Mouse (Mus musculus) midbrain, embryonic 14.5 days (tissue): ENCODE measurements around the gene Aspg. TPM values are rescaled to one million over a fixed set of nuclear protein-coding genes. Genes with fewer than 3 reads are reported as not detected.
A peak's percentile ranks its signal among the peaks of the same experiment; 100 is the strongest.

Experiments used
- ATAC-seq: fragments of 200-750 bp; cut with Nextera tagmentation; 2 replicates; pipeline ENCODE4 v1.8.0; 2017; ENCODE audit warnings: moderate number of reproducible peaks, moderate library complexity; ENCODE audit not compliant: low FRiP score, low TSS enrichment
- DNase-seq: peaks from one replicate; pipeline ENCODE4 v3.0.0-alpha.2; 2015
- H3K27ac ChIP-seq: fragments of 300-500 bp; sonication (generic); replicated peaks from 2 replicates; pipeline ENCODE4 v1.5.1; 2014; ENCODE audit warnings: mild to moderate bottlenecking, low read depth, low read length, moderate library complexity
- H3K27me3 ChIP-seq: fragments of 300-500 bp; sonication (generic); 2 replicates; pipeline ENCODE4 v1.6.1; 2014; ENCODE audit warnings: low read length, control low read depth, mixed read lengths; ENCODE audit not compliant: control insufficient read depth, insufficient read depth
- H3K36me3 ChIP-seq: fragments of 300-500 bp; sonication (generic); 2 replicates; pipeline ENCODE4 v1.6.1; 2014; ENCODE audit warnings: low read length, control low read depth; ENCODE audit not compliant: control insufficient read depth, insufficient read depth
- H3K4me1 ChIP-seq: fragments of 300-500 bp; sonication (generic); 2 replicates; pipeline ENCODE4 v1.6.1; 2014; ENCODE audit warnings: mild to moderate bottlenecking, antibody characterized with exemption, low read length, control low read depth; ENCODE audit not compliant: control insufficient read depth, insufficient read depth
- H3K4me2 ChIP-seq: fragments of 300-500 bp; sonication (generic); 2 replicates; pipeline ENCODE4 v1.6.1; 2014; ENCODE audit warnings: mild to moderate bottlenecking, low read length, moderate library complexity
- H3K4me3 ChIP-seq: fragments of 300-500 bp; sonication (generic); replicated peaks from 2 replicates; pipeline ENCODE4 v1.5.1; 2014; ENCODE audit warnings: low read depth, low read length
- H3K9ac ChIP-seq: fragments of 300-500 bp; sonication (generic); replicated peaks from 2 replicates; pipeline ENCODE4 v1.6.1; 2014; ENCODE audit warnings: mild to moderate bottlenecking, low read length, moderate library complexity
- H3K9me3 ChIP-seq: fragments of 300-500 bp; sonication (generic); 2 replicates; pipeline ENCODE4 v1.6.1; 2016; ENCODE audit warnings: low read length, control low read depth, mixed read lengths; ENCODE audit not compliant: control insufficient read depth
- WGBS: fragments of 180-500 bp; shearing (Covaris S2); extraction: QIAGEN DNeasy Blood & Tissue Kit; methylation state at CpG from one replicate; pipeline ENCODE4 v1.1.7; 2014; 5-methylcytosine and 5-hydroxymethylcytosine counted together
- polyA plus RNA-seq: library from polyadenylated mRNA; unstranded; fragments of >200 nt; fragmentation: Nextera tagmentation; extraction: Ambion mirVana; gene quantifications from 2 replicates; pipeline ENCODE4 v1.2.1, GENCODE M21; 2014

Gene Aspg
- polyA plus RNA-seq, 1 experiment from 2014 or later: not detected

DNA sequence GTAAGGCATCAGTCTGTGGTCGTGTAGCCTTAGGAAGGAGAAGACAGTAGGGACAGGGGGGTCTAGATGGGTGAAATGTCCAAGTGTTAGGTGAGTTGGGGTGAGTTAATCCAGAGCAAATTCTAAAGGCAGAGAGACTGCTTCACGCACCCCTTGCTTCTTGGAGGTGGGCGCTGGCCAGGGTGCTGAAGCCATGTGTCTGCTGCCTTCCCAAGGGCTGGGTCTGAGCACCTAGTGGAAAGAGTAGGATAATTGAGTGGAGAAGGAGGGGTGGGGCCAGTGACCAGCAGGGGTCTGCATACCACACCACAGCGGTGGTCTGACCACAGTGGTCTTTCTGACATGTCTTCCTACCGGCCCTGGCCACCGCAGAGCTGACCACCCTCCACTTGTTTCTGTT is 34.8 kb downstream of the Aspg start:
- ATAC-seq: no peak
- WGBS: 11% methylated on average over 6 of the region's 6 CpGs

DNA sequence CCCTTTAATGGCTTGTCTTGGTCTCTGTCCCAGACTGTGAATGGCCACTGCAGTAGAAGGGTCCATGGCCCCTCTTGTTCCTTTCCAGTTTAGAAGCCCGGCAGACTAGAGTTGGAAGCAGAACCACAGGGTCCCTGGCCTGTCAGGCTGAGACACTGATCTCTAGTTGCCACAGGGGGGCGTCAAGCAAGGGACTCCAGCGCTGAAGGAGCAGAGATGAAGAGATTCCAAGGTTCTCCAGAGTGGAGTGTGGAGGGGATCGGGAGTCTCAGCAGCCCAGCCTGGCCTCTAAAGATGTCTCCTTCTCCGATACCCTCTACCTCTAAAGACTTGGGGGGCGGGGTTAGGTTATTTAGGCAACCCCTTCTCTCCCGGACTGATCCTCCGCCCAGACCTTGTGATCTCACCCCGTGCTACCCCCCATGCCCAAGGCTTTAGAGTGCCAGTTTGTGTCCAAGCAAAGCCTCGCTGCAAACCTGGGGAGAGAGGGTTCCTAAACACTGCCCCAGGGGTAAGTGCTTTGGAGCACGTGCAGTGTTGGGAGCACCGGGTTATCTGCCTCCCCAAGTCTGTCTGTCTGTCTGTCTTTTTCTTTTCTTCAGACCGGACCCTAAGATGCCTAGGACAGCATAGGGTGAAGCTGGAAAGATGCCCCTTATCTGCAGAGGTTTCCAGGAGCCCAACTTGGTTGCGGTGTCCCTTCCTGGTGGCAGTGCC is 36.8 kb downstream of the Aspg start:
- Histone ChIP-seq H3K9me3 (no peaks in the 10 kb centered on the region), H3K4me3 (peak overlapping the region; percentile 57), H3K4me1 (peaks cover 38% of the 10 kb centered on the region), H3K27ac (peak overlapping the region; percentile 72; the same call in 1 of the 2 replicates), H3K36me3 (no peaks in the 10 kb centered on the region), H3K27me3 (peaks cover 40% of the 10 kb centered on the region), H3K9ac (peak overlapping the region; percentile 73; the same call in 1 of the 2 replicates), H3K4me2 (peak overlapping the region; percentile 85)
- WGBS: 3% methylated on average over 14 of the region's 14 CpGs
- peak; percentile 82 for DNase-seq
- ATAC-seq: no peak

More for the DNA sequence above, 34.8 kb downstream of the Aspg start:
- Histone ChIP-seq H3K36me3 (no peaks in the 10 kb centered on the region), H3K4me1 (peaks cover 20% of the 10 kb centered on the region), H3K4me2 (no peak overlapping the region), H3K27me3 (peaks cover 30% of the 10 kb centered on the region), H3K9ac (no peak overlapping the region), H3K9me3 (no peaks in the 10 kb centered on the region), H3K4me3 (no peak overlapping the region), H3K27ac (no peak overlapping the region)
- DNase-seq: no peak

DNA sequence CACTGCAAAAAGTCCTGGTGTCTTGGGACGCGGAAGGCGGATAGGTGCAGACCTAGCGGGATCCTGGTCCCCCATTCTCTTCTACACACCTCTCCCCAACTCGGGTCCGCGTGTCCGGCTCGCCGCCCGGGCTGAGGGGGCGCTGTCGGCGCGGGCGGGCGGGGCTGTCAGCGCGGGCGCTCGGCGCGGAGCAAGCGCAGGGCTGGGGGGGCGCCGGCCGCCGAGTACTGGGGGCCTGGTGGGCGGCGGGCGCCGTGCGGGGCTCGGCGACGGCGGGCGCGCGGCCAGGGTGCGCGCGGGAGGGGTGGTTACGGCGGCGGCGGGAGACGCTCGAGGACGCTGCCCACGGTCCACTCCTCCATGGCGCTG is 37.3 kb downstream of the Aspg start:
- Histone ChIP-seq H3K4me2 (peak overlapping the region; percentile 85), H3K27me3 (peaks cover 40% of the 10 kb centered on the region), H3K9ac (peak overlapping the region; percentile 73), H3K27ac (peak overlapping the region; percentile 72), H3K9me3 (no peaks in the 10 kb centered on the region), H3K4me1 (peaks cover 43% of the 10 kb centered on the region), H3K4me3 (peak overlapping the region; percentile 57), H3K36me3 (no peaks in the 10 kb centered on the region)
- DNase-seq: peak; percentile 71
- no peak for ATAC-seq
- under 1% methylated on average over 46 of the region's 52 CpGs for WGBS

DNA sequence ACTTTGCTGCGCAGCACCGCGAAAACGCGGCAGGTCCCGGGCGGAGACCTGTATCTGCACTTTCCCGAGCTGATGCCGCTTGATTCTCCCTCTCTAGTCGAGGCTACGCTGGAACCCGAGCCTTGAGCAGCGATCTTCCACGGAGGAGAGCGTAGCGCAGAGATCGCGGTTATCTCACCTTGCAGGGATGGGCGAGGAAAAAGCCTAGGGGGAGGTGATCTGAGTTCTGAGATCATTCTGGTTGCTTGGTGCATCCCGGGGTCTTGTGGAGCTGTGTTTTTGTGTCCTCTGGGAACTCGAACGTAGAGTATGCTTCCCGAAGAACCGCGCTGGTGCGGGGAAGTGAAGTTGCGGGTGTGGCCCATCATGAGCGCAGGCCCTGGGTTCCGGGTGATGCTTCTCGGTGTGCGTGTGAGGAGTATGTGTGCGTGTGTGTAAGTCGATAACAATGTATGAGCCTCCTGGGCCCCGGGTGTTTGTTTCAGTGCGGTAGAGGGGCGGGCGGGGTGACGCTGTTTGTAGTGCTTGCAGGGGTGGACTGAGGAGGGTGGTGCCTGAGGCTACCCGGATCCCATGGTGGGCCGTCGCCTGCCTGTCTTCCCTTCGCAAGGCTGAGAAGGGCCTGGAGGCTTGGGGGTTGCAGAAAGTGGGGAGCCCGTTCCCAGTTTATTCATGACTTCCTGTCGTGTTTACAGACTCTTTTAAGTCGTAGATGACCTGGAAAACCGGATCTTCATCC is 38.1 kb downstream of the Aspg start:
- Histone ChIP-seq H3K27me3 (peaks cover 40% of the 10 kb centered on the region), H3K27ac (peak overlapping the region; percentile 72), H3K36me3 (no peaks in the 10 kb centered on the region), H3K4me1 (peaks cover 46% of the 10 kb centered on the region), H3K4me3 (peak overlapping the region; percentile 57), H3K9ac (peak overlapping the region; percentile 73), H3K9me3 (no peaks in the 10 kb centered on the region), H3K4me2 (peak overlapping the region; percentile 85)
- DNase-seq: peak; percentile 65
- WGBS: under 1% methylated on average over 46 of the region's 46 CpGs
- ATAC-seq: no peak

DNA sequence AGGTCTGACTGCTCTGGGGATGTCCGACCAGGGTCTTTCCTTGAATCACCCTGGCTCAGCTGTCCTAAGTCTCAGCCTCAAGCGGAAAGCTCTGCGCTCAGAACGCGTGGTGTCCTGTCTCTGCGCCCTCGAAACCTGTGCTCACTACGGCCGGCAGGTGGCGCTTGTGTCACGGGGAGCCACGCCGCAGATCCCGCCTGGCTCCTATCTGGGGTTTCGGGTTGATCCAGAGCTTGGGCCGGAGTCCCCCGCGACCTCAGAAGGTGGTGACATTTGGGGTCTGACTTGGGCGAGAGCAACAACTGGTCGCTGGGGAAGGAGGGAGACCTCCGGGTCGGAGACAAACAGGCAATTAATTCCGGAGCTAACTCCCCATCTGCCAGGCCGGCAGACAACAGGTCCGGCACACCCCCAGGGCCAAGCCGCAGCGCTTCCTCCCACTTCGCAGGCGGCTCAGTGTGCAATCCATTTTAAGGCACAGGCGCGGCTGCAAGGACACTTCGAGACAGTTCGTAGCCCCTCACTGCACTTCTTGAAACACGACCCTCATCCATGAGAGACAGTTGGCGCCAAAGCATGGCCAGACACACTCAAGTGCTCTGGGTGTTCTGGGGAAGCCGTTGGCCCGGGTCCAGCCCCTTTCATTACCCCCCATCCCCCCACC is 38.9 kb downstream of the Aspg start:
- H3K4me2 ChIP-seq: peak overlapping the region; percentile 85
- peak overlapping the region; percentile 73 for H3K9ac ChIP-seq
- ATAC-seq (peak; percentile 55; the same call in 1 of the 2 replicates), DNase-seq (peak; percentile 95)
- no peaks in the 10 kb centered on the region for H3K36me3 ChIP-seq
- WGBS: under 1% methylated on average over 37 of the region's 37 CpGs
- no peaks in the 10 kb centered on the region for H3K9me3 ChIP-seq
- peak overlapping the region; percentile 72 for H3K27ac ChIP-seq
- peaks cover 46% of the 10 kb centered on the region for H3K4me1 ChIP-seq
- peak overlapping the region; percentile 57 for H3K4me3 ChIP-seq
- peaks cover 39% of the 10 kb centered on the region for H3K27me3 ChIP-seq

DNA sequence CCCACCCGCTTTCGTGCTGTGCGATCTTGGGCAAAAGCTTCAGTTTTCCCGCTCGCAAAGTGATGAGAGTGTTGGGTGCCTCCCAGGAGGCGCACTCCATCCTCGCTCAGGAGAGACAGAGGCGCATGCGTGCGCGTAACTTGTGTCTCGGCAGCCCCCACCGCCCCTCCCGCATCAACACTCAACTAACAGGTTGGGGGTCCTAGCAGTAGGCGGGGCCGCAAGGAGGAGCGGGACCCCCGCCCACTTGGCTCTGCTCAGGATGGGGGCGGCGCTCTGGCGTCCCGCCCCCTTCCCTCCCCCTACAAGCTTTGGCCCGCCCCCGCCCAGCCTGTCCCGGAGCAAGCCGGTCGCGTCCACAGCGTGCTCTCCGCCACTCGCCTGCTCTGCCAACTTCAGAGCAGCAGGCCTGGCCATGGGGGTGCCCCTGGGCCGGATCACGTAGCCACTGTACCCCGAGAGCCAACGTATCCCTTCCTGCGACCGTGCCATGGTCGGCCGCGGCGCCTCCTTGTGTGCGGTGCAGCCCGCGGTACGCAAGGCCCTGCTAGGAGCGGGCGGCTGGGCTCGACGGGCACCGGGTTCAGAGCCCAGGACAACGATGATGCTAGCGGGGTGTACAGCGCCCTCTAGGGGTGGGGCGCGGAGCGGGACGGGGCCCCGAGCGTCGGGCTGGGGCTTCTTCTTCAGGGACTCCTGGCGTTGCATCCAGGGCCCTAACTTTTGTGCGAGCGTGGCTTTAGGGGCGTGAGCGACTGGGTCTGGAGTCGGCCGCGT is 39.6 kb downstream of the Aspg start, which contains the start of gene Kif26a:
Kif26a (plus strand) TSS at position 334 of the 777 bp plus-strand sequence.
- DNase-seq (peak; percentile 82), ATAC-seq (peak; percentile 58)
- H3K27ac ChIP-seq: peak within 1 kb of the TSS; percentile 72
- no peaks in the 10 kb centered on the region for H3K36me3 ChIP-seq
- peaks cover 32% of the 10 kb centered on the region for H3K27me3 ChIP-seq
- peaks cover 47% of the 10 kb centered on the region for H3K4me1 ChIP-seq
- H3K4me3 ChIP-seq: peak within 1 kb of the TSS; percentile 57
- no peaks in the 10 kb centered on the region for H3K9me3 ChIP-seq
- H3K9ac ChIP-seq: peak within 1 kb of the TSS; percentile 73
- under 1% methylated on average over 66 of the region's 68 CpGs for whole genome bisulfite sequencing
- H3K4me2 ChIP-seq: peak within 1 kb of the TSS; percentile 85

DNA sequence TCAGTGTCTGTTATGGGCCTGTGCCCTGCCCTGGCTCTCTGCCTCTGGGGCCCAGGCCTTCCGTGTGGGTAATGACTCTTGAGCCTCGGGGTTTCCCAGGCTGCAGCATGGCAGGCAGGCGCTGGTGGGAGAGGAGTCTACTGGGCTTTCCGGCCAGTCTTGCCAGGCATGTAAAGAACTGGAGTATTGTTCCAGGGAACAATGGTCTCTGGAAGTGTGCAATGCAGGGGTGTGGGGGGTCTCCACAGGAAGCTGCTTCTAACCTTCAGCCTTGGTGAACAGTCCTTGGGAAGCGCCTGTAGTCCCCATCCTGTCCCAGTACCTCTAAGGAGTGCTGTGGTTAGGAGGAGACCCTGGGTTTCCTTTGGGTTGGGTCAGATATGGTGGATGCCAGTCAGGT is 40.9 kb downstream of the Aspg start:
- no peaks in the 10 kb centered on the region for H3K36me3 ChIP-seq
- H3K27me3 ChIP-seq: peaks cover 22% of the 10 kb centered on the region
- ATAC-seq: no peak
- peaks cover 59% of the 10 kb centered on the region for H3K4me1 ChIP-seq
- H3K9ac ChIP-seq: peak overlapping the region; percentile 59
- H3K9me3 ChIP-seq: no peaks in the 10 kb centered on the region
- peak overlapping the region; percentile 57 for H3K4me3 ChIP-seq
- H3K4me2 ChIP-seq: peak overlapping the region; percentile 85
- 26% methylated on average over 5 of the region's 5 CpGs for WGBS
- no peak for DNase-seq
- peak overlapping the region; percentile 72; the same call in 1 of the 2 replicates for H3K27ac ChIP-seq

DNA sequence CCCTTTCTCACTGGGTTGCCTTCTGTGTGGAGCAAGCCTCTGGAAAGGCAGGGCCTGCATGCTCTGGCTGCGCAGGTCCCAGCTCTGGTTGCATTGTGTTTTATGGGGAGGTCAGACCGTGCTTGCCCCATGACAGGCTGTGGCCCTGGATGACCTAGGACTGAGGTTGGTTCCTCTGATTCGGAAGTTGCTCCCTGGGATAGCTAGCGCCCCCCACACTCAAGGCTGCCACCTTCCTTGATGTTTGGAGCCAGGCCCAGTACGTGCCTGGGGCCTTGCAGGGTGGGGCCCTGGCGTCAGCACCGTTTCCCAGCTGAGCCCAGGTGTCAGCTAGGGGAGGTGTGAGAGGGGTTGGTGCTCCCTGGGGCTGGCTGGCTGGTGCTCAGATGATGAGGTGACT is 43.5 kb downstream of the Aspg start:
- Histone ChIP-seq H3K9ac (peak overlapping the region; percentile 23; the same call in 1 of the 2 replicates), H3K4me3 (no peak overlapping the region), H3K27me3 (peaks cover 10% of the 10 kb centered on the region; the same call in 1 of the 2 replicates), H3K27ac (no peak overlapping the region), H3K9me3 (no peaks in the 10 kb centered on the region), H3K4me1 (peaks cover 64% of the 10 kb centered on the region), H3K36me3 (no peaks in the 10 kb centered on the region), H3K4me2 (peak overlapping the region; percentile 85)
- 69% methylated on average over 7 of the region's 7 CpGs for WGBS
- DNase-seq (no peak), ATAC-seq (no peak)
